Mouse (Mus musculus) kidney, postnatal 0 days (tissue): ENCODE results near the gene Csf2ra. TPM values are rescaled to one million over a fixed set of nuclear protein-coding genes. Genes with fewer than 3 reads are reported as not detected.
"Not testable (repeated sequence)": the region's sequence is repeated elsewhere in the genome, so short reads cannot be mapped to it uniquely, and the experiment has no call there.

ENCODE experiments used
- ATAC-seq: fragments of 200-750 bp; cut with Nextera tagmentation; replicated peaks from 2 replicates; pipeline ENCODE4 v1.8.0; 2017; ENCODE audit warnings: low read depth, moderate number of reproducible peaks, moderate TSS enrichment, moderate library complexity; ENCODE audit not compliant: low FRiP score
- DNase-seq: peaks from one replicate; pipeline ENCODE4 v3.0.0-alpha.2; 2016; ENCODE audit warnings: low spot score
- H3K27ac ChIP-seq: fragments of 300-500 bp; sonication (generic); 2 replicates; pipeline ENCODE4 v1.5.1; 2014; ENCODE audit warnings: mild to moderate bottlenecking
- H3K27me3 ChIP-seq: fragments of 300-500 bp; sonication (generic); 2 replicates; pipeline ENCODE4 v1.6.1; 2014; ENCODE audit warnings: low read length, mixed read lengths; ENCODE audit not compliant: insufficient read depth
- H3K36me3 ChIP-seq: fragments of 300-500 bp; sonication (generic); 2 replicates; pipeline ENCODE4 v1.6.1; 2014; ENCODE audit warnings: low read length, mixed read lengths; ENCODE audit not compliant: insufficient read depth
- H3K4me1 ChIP-seq: fragments of 300-500 bp; sonication (generic); replicated peaks from 2 replicates; pipeline ENCODE4 v1.6.1; 2014; ENCODE audit warnings: antibody characterized with exemption, low read length, mixed read lengths; ENCODE audit not compliant: insufficient read depth
- H3K4me2 ChIP-seq: fragments of 300-500 bp; sonication (generic); 2 replicates; pipeline ENCODE4 v1.6.1; 2014; ENCODE audit warnings: mild to moderate bottlenecking, low read length, moderate library complexity, mixed read lengths
- H3K4me3 ChIP-seq: fragments of 300-500 bp; sonication (generic); replicated peaks from 2 replicates; pipeline ENCODE4 v1.5.1; 2014; ENCODE audit warnings: low read depth, low read length
- H3K9ac ChIP-seq: fragments of 300-500 bp; sonication (generic); 2 replicates; pipeline ENCODE4 v1.6.1; 2014; ENCODE audit warnings: low read depth, low read length
- H3K9me3 ChIP-seq: fragments of 300-500 bp; sonication (generic); replicated peaks from 2 replicates; pipeline ENCODE4 v1.6.1; 2016; ENCODE audit warnings: low read length, inconsistent platforms, mixed read lengths
- CTCF ChIP-seq: IDR thresholded peaks from 2 replicates; pipeline ENCODE4 v1.5.1; 2016; ENCODE audit warnings: antibody characterized with exemption, low read depth, mild to moderate bottlenecking, moderate library complexity
- WGBS: fragments of 180-500 bp; shearing (Covaris S2); extraction: QIAGEN DNeasy Blood & Tissue Kit; methylation state at CpG from one replicate; pipeline ENCODE4 v1.1.7; 2014; 5-methylcytosine and 5-hydroxymethylcytosine counted together
- polyA plus RNA-seq: library from polyadenylated mRNA; unstranded; fragments of >200 nt; fragmentation: Nextera tagmentation; extraction: Ambion mirVana; gene quantifications from 2 replicates; pipeline ENCODE4 v1.2.1, GENCODE M21; 2015

Csf2ra gene
- polyA plus RNA-seq, 1 experiment from 2014 or later, result 16.9 TPM

DNA sequence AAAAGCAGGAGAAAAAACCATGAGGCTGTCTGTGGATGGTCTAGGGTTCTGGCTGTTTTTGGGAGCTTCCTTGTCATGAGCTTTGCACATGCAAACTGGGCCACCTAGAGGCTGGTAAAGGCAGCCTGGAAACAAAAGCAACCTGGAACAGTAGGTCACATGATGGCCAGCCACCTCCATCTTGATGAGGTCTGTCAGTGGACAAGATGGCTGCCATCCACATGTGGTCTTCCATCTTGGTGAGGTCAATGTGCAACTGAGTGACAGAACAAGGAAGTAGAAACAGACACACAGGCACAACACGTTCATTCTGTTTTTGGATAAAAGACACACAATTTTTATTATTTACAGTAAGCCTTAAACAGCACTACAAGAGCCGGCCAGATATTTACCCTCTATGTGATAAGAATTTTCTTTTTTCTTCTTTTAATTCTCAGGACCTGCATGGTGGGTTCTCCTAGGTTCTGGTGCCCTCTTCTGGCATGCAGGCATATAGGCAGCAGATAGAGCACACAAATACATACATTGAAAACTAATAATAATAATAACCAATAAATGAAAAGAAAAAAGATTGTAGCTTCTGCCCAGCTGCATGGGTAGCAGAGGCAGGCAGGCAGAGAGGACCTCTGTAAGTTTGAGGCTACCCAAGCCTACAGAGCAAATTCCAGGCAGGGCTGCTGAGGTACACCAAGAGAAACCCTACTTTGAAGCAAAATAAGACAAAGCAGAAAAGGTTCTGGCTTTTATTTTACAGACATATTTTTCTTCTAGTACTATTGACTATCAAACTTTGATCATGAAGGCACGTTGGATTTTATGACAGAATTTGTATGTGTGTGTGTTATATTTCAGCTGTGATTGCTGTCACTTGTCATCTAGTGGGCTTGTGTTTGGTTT, 37.4 kb upstream of the Csf2ra start:
- H3K36me3 ChIP-seq, result no peaks in the 10 kb centered on the region
- peak; percentile 63 for TF ChIP-seq CTCF
- no peak overlapping the region for H3K27ac ChIP-seq
- WGBS, result 20% methylated on average over 3 of the region's 3 CpGs
- H3K4me3 ChIP-seq, result no peak overlapping the region
- H3K9me3 ChIP-seq, result no peaks in the 10 kb centered on the region
- peak; percentile 94 for DNase-seq
- ATAC-seq, result peak; percentile 62
- no peak overlapping the region for H3K9ac ChIP-seq
- no peaks in the 10 kb centered on the region for H3K4me1 ChIP-seq
- no peaks in the 10 kb centered on the region for H3K27me3 ChIP-seq
- H3K4me2 ChIP-seq, result no peak overlapping the region

DNA sequence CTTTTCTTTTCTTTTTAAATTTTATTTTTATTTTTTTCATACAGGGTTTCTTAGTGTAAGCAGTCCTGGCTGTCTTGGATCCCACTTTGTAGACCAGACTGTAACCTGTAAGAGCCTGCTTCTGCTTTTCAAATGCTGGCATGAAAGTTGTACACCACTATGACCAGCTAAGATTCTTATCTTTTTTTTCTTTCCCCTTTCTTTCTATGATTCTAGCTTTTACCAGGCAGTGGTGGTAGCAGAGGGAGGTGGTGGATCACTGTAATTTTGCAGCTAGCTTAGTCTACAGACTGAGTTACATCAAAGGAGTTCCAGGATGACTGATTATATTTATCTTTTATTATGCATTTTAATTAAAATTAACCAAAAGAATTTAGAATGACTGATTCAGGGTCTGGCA, 36.7 kb upstream of the Csf2ra start:
- no peak for DNase-seq
- H3K4me1 ChIP-seq, result no peaks in the 10 kb centered on the region
- no peak overlapping the region for H3K9ac ChIP-seq
- H3K27me3 ChIP-seq, result no peaks in the 10 kb centered on the region
- no peaks in the 10 kb centered on the region for H3K36me3 ChIP-seq
- H3K4me3 ChIP-seq, result no peak overlapping the region
- TF ChIP-seq CTCF, result no peak
- no peaks in the 10 kb centered on the region for H3K9me3 ChIP-seq
- no peak for ATAC-seq
- H3K27ac ChIP-seq, result no peak overlapping the region
- no peak overlapping the region for H3K4me2 ChIP-seq

- H3K4me2 ChIP-seq, result no peak overlapping the region
- no peak overlapping the region for H3K27ac ChIP-seq
- DNase-seq (peak; percentile 36), ATAC-seq (no peak)
- TF ChIP-seq CTCF, result no peak
- no peak overlapping the region for H3K4me3 ChIP-seq
- H3K27me3 ChIP-seq, result no peaks in the 10 kb centered on the region
- H3K9me3 ChIP-seq, result no peaks in the 10 kb centered on the region
- H3K4me1 ChIP-seq, result no peaks in the 10 kb centered on the region
- WGBS, result 78% methylated on average over 1 of the region's 1 CpGs
- H3K9ac ChIP-seq, result no peak overlapping the region
- no peaks in the 10 kb centered on the region for H3K36me3 ChIP-seq
These were observed 36.0 kb upstream of the Csf2ra start for GRCm38 (mm10) chr19:61264227-61264626.

- Histone ChIP-seq H3K4me1 (no peaks in the 10 kb centered on the region), H3K4me2 (no peak overlapping the region), H3K27ac (no peak overlapping the region), H3K36me3 (no peaks in the 10 kb centered on the region), H3K27me3 (no peaks in the 10 kb centered on the region), H3K9me3 (no peaks in the 10 kb centered on the region), H3K4me3 (no peak overlapping the region), H3K9ac (no peak overlapping the region)
- WGBS, result 86% methylated on average over 1 of the region's 1 CpGs
- TF ChIP-seq CTCF, result no peak
- DNase-seq (no peak), ATAC-seq (no peak)
These were observed 33.0 kb upstream of the Csf2ra start for GRCm38 (mm10) chr19:61261241-61261640.

DNA sequence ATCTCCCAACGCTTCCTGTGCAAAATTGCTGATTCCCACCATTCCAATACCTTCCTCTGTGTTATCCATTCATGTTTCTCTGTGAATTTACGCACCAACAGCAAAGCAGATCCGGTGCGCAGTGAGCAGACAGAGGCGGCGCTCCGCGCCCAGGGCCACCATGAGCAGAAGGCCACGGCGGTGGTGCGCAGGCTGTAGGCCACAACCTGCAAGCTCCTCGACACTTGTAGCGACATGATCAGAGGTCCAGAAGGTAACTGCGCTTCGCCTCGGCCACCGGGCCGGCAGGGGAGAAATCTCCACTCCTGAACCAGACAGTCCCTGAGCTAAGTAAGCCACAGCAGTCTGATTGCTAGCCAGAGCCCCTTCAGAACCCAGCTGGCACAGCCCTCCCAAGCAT, 29.5 kb upstream of the Csf2ra start:
- Histone ChIP-seq H3K4me1 (no peaks in the 10 kb centered on the region), H3K4me2 (no peak overlapping the region), H3K4me3 (no peak overlapping the region), H3K9ac (no peak overlapping the region), H3K9me3 (no peaks in the 10 kb centered on the region), H3K27me3 (no peaks in the 10 kb centered on the region), H3K36me3 (no peaks in the 10 kb centered on the region), H3K27ac (no peak overlapping the region)
- 92% methylated on average over 18 of the region's 18 CpGs for WGBS
- ATAC-seq (no peak), DNase-seq (no peak)
- TF ChIP-seq CTCF, result no peak

DNA sequence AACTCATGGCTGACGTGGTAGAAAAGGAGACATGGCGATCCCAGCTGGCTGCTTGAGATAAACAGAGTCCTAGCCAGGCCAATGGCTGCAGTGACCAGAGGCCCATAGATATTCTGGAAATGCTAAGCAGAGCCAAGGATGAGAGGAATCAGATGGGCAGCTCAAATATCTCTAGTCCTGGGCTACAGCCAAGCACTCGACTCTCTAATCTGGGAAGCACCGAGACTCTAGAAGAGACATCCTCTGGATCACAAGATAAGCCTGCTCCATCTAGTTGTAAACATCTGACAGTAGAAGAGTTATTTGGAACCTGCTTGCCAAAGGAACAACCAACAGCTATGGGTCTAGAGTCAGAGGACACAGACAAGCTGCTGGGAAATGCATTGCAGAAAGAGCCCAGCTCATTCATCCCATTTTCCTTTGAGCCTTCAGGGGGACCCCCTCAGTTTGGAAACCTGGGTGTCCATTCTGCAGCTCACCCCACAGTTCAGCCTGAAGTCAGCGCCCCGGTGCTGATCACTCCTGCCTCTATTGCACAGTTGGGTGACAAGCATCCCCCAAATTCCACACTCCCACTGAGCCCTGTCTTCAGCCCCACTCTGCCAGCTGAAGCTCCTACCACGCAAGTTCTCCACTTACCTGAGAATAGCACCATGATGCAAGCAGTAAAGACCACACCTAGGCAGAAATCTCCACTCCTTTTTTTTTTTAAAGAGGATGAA, 28.1 kb upstream of the Csf2ra start:
- no peak for TF ChIP-seq CTCF
- no peak overlapping the region for H3K4me2 ChIP-seq
- 86% methylated on average over 7 of the region's 7 CpGs for WGBS

GRCm38 (mm10) chr19:61247334-61247733, 19.1 kb upstream of the Csf2ra start:
- H3K27ac ChIP-seq, H3K4me2 ChIP-seq, ATAC-seq, H3K4me1 ChIP-seq, H3K36me3 ChIP-seq, H3K4me3 ChIP-seq, H3K27me3 ChIP-seq, H3K9ac ChIP-seq, H3K9me3 ChIP-seq, DNase-seq: not testable (repeated sequence)
- WGBS, result 48% methylated on average over 4 of the region's 4 CpGs

More for the DNA sequence above, 28.1 kb upstream of the Csf2ra start:
- no peak overlapping the region for H3K4me3 ChIP-seq
- DNase-seq, result peak; percentile 0
- no peak for ATAC-seq
- no peak overlapping the region for H3K9ac ChIP-seq
- H3K27ac ChIP-seq, result no peak overlapping the region
- H3K36me3 ChIP-seq, result no peaks in the 10 kb centered on the region
- no peaks in the 10 kb centered on the region for H3K9me3 ChIP-seq
- no peaks in the 10 kb centered on the region for H3K4me1 ChIP-seq
- H3K27me3 ChIP-seq, result no peaks in the 10 kb centered on the region
